Mouse (Mus musculus): ENCODE measurements at regions not wholly inside any gene's neighbourhood (a gene's known extent, or its start where the extent isn't known, plus 50 kb on each side); places are given as distances from the start of the nearest gene placed in this dataset.
"Not testable (repeated sequence)": the region's sequence is repeated elsewhere in the genome, so short reads cannot be mapped to it uniquely, and the experiment has no call there.

DNA sequence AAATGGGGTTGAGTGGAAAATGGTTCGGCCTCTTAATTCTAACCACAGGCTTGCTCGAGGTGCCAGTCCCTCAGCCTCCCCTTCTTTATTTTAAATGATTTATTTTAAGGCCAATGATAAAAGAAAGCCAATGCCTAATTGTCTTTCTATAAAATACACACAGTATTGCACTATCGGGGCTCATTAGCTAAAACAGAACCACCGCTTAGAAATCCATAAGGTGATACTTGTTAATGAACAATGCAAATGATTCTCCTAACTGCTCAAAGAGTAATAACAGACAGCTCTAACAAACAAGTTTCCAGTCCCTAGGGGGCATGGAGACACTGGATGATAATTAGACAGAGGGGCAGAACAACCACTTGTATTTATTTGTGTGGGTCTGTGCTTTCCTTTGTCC, 58.8 kb downstream of the Emx2 start:
- no peak overlapping the region for H3K27ac ChIP-seq (ENCODE audit: low read length)
- no peaks in the 10 kb centered on the region for H3K4me1 ChIP-seq (ENCODE audit: control insufficient read depth, insufficient read depth, low read length)
- no peak for ATAC-seq
- H3K4me3 ChIP-seq (ENCODE audit: low read length), result no peak overlapping the region
- H3K36me3 ChIP-seq (ENCODE audit: control insufficient read depth, insufficient read depth, low read length), result no peaks in the 10 kb centered on the region
- no peaks in the 10 kb centered on the region for H3K27me3 ChIP-seq (replicated peaks; ENCODE audit: control insufficient read depth, insufficient read depth, low read length)
- H3K4me2 ChIP-seq (ENCODE audit: low read depth, low read length), result no peak overlapping the region
- WGBS, result 81% methylated on average over 4 of the region's 4 CpGs
- H3K9ac ChIP-seq (ENCODE audit: low read depth, low read length), result no peak overlapping the region
- no peaks in the 10 kb centered on the region for H3K9me3 ChIP-seq (ENCODE audit: control insufficient read depth, low read length)

DNA sequence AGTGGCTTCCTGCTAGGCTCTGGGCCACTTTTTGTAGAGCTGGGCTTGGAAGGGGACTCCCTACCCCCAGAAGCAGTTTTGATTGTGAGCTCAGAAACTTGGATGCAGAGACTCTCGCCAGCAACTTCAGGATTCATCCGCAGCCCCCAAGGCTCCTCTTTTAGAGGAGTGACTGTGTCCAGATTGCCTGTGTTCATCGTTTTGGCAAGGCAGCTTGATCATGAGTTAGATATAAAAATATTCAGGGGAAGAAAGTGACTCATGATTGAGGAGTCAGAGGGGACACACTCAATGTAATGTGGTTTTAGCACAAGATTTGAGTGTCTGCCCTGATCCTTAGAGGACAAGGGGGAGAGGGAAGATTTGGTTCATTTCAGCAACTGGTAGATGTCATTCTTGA, 61.0 kb downstream of the Emx2 start:
- H3K4me2 ChIP-seq (ENCODE audit: low read depth, low read length), result no peak overlapping the region
- H3K9ac ChIP-seq (ENCODE audit: low read depth, low read length), result no peak overlapping the region
- no peaks in the 10 kb centered on the region for H3K36me3 ChIP-seq (ENCODE audit: control insufficient read depth, insufficient read depth, low read length)
- WGBS, result 70% methylated on average over 3 of the region's 3 CpGs
- H3K27me3 ChIP-seq (replicated peaks; ENCODE audit: control insufficient read depth, insufficient read depth, low read length), result no peaks in the 10 kb centered on the region
- no peaks in the 10 kb centered on the region for H3K4me1 ChIP-seq (ENCODE audit: control insufficient read depth, insufficient read depth, low read length)
- H3K27ac ChIP-seq (ENCODE audit: low read length), result no peak overlapping the region
- H3K4me3 ChIP-seq (ENCODE audit: low read length), result no peak overlapping the region
- ATAC-seq, result no peak
- no peaks in the 10 kb centered on the region for H3K9me3 ChIP-seq (ENCODE audit: control insufficient read depth, low read length)

DNA sequence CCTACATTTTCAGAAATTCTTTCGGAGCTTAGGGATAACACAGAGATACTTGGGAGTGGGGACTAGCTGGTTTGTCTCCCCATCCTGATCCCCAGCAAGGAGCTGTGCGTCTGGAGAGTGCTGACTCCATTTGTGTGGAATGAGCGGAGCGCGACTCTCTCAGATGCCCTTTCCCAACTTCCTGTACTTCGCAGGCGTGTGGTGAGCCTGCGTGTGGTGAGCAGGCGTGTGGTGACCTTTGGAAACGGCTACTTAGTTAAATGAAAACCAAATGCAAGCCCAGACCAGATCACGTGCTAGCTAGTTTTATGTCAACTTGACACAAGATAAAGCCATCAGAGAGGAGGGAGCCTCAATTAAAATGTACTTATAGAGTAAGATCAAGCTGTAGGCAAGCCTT, 64.0 kb downstream of the Emx2 start:
- no peak overlapping the region for H3K4me2 ChIP-seq (ENCODE audit: low read depth, low read length)
- H3K4me1 ChIP-seq (ENCODE audit: control insufficient read depth, insufficient read depth, low read length), result no peaks in the 10 kb centered on the region
- ATAC-seq, result no peak
- no peak overlapping the region for H3K9ac ChIP-seq (ENCODE audit: low read depth, low read length)
- H3K9me3 ChIP-seq (ENCODE audit: control insufficient read depth, low read length), result no peaks in the 10 kb centered on the region
- WGBS, result 73% methylated on average over 11 of the region's 11 CpGs
- H3K27ac ChIP-seq (ENCODE audit: low read length), result no peak overlapping the region
- H3K36me3 ChIP-seq (ENCODE audit: control insufficient read depth, insufficient read depth, low read length), result no peaks in the 10 kb centered on the region
- no peak overlapping the region for H3K4me3 ChIP-seq (ENCODE audit: low read length)
- no peaks in the 10 kb centered on the region for H3K27me3 ChIP-seq (replicated peaks; ENCODE audit: control insufficient read depth, insufficient read depth, low read length)

DNA sequence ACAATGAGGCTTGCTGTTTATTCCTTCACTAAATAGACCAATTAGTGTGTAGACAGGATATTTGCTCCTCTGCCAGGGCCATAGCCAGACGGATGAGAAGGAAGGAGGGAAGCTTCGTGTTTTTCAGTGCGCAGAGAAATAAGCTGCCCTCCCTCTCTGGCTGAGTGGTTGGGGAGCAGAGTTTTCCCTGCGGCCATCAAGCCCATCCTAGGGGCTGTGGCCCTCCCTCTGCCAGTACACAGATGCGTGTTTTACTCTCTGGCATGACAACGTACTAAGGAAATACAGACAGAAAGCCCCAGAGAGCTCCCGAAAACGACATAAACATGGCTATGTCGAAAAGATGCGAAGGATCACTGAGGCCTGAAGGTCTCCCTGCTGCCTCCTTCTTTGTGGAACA, 65.2 kb downstream of the Emx2 start:
- Histone ChIP-seq H3K36me3 (ENCODE audit: control insufficient read depth, insufficient read depth, low read length) (no peaks in the 10 kb centered on the region), H3K4me1 (ENCODE audit: control insufficient read depth, insufficient read depth, low read length) (no peaks in the 10 kb centered on the region), H3K9ac (ENCODE audit: low read depth, low read length) (no peak overlapping the region), H3K27ac (ENCODE audit: low read length) (no peak overlapping the region), H3K27me3 (replicated peaks; ENCODE audit: control insufficient read depth, insufficient read depth, low read length) (no peaks in the 10 kb centered on the region), H3K4me2 (ENCODE audit: low read depth, low read length) (no peak overlapping the region), H3K4me3 (ENCODE audit: low read length) (no peak overlapping the region), H3K9me3 (ENCODE audit: control insufficient read depth, low read length) (no peaks in the 10 kb centered on the region)
- no peak for ATAC-seq
- 70% methylated on average over 10 of the region's 10 CpGs for WGBS

DNA sequence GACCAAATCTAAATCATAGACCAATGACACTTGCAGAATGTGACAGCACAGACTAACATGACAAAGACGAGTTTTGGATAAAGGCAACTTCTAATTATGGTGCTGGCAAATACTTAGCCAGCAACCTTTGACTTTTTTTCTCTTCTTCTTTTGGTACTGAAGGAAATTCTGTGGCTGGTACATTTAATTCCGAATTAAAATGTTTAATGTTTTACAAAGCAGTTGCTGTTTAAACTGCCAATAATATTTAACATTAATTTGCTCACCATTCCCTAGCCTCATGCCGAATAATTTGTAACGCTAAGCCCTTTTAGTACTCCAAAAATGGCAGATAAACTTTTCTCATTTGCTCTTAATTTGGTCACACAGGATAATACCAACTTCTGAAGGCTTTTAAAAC, 105.9 kb downstream of the Emx2 start:
- H3K27ac ChIP-seq (ENCODE audit: low read length), result no peak overlapping the region
- H3K4me3 ChIP-seq (ENCODE audit: low read length), result no peak overlapping the region
- WGBS, result 77% methylated on average over 4 of the region's 4 CpGs
- no peaks in the 10 kb centered on the region for H3K27me3 ChIP-seq (replicated peaks; ENCODE audit: control insufficient read depth, insufficient read depth, low read length)
- ATAC-seq, result no peak
- H3K4me1 ChIP-seq (ENCODE audit: control insufficient read depth, insufficient read depth, low read length), result no peaks in the 10 kb centered on the region
- H3K4me2 ChIP-seq (ENCODE audit: low read depth, low read length), result no peak overlapping the region
- no peak overlapping the region for H3K9ac ChIP-seq (ENCODE audit: low read depth, low read length)
- H3K36me3 ChIP-seq (ENCODE audit: control insufficient read depth, insufficient read depth, low read length), result no peaks in the 10 kb centered on the region
- no peaks in the 10 kb centered on the region for H3K9me3 ChIP-seq (ENCODE audit: control insufficient read depth, low read length)

DNA sequence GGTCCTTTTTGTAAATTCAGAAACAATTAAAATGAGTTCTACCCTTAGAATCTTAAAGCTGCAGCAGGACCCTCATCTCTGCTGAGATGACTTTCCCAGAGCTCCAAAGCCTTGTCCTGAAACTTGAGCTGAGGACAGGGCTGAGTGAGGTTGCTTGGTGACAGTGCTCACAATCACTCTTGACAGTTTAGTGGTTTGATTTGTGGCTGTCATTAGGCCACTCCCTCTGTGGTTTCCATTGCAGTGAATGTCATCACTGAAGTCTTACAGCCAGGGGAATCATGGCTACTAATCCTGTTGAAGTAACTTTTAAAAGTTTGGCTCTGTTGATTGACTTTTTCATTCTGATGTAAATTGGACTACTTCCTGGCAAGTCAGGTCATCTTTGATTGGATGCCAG, 110.7 kb downstream of the Emx2 start:
- H3K27me3 ChIP-seq (replicated peaks; ENCODE audit: control insufficient read depth, insufficient read depth, low read length), result no peaks in the 10 kb centered on the region
- ATAC-seq, result no peak
- H3K4me2 ChIP-seq (ENCODE audit: low read depth, low read length), result no peak overlapping the region
- H3K9ac ChIP-seq (ENCODE audit: low read depth, low read length), result no peak overlapping the region
- no peak overlapping the region for H3K27ac ChIP-seq (ENCODE audit: low read length)
- no peaks in the 10 kb centered on the region for H3K9me3 ChIP-seq (ENCODE audit: control insufficient read depth, low read length)
- no peaks in the 10 kb centered on the region for H3K36me3 ChIP-seq (ENCODE audit: control insufficient read depth, insufficient read depth, low read length)
- no peak overlapping the region for H3K4me3 ChIP-seq (ENCODE audit: low read length)
- no peaks in the 10 kb centered on the region for H3K4me1 ChIP-seq (ENCODE audit: control insufficient read depth, insufficient read depth, low read length)

DNA sequence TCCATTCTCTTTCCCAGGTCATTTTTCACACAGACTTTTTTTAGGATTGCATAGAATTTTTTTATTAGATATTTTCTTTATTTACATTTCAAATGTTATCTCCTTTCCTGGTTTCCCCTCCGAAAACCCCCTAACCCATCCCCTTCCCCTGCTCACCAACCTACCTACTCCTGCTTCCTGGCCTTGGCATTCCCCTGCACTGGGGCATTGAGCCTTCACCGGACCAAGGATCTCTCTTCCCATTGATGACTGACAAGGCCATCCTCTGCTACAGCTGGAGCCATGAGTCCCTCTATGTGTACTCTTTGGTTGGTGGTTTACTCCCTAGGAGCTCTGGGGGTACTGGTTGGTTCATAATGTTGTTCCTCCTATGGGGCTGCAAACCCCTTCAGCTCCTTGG, 111.4 kb downstream of the Emx2 start:
- H3K27me3 ChIP-seq (replicated peaks; ENCODE audit: control insufficient read depth, insufficient read depth, low read length); H3K36me3 ChIP-seq (ENCODE audit: control insufficient read depth, insufficient read depth, low read length); H3K27ac ChIP-seq (ENCODE audit: low read length); ATAC-seq; H3K4me2 ChIP-seq (ENCODE audit: low read depth, low read length); H3K9me3 ChIP-seq (ENCODE audit: control insufficient read depth, low read length); H3K4me3 ChIP-seq (ENCODE audit: low read length); H3K4me1 ChIP-seq (ENCODE audit: control insufficient read depth, insufficient read depth, low read length); H3K9ac ChIP-seq (ENCODE audit: low read depth, low read length): not testable (repeated sequence)
- WGBS, result 91% methylated on average over 2 of the region's 2 CpGs

DNA sequence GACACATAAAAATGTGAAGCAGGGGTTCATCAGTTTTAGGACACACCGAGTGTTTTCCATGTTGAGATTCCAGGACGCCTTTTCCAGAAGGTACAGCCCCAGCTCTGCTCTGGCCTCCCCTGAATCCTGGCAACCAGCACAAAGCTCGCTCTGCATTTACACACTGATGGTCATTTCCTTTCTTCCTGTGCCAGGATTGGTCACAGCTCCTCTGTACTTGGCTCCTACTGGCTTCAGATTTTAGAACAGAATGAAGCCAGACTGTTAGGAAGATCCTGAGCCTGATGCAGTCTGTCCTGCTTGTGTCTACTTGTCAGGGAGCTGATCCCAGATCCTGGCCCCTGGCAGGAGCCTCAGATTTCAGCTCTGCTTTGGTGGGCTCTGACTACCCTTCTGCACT, 116.2 kb downstream of the Emx2 start:
- Histone ChIP-seq H3K9me3 (ENCODE audit: control insufficient read depth, low read length) (no peaks in the 10 kb centered on the region), H3K36me3 (ENCODE audit: control insufficient read depth, insufficient read depth, low read length) (no peaks in the 10 kb centered on the region), H3K4me2 (ENCODE audit: low read depth, low read length) (no peak overlapping the region), H3K27ac (ENCODE audit: low read length) (no peak overlapping the region), H3K9ac (ENCODE audit: low read depth, low read length) (no peak overlapping the region), H3K27me3 (replicated peaks; ENCODE audit: control insufficient read depth, insufficient read depth, low read length) (no peaks in the 10 kb centered on the region), H3K4me3 (ENCODE audit: low read length) (no peak overlapping the region), H3K4me1 (ENCODE audit: control insufficient read depth, insufficient read depth, low read length) (no peaks in the 10 kb centered on the region)
- 61% methylated on average over 3 of the region's 3 CpGs for WGBS
- ATAC-seq, result no peak

DNA sequence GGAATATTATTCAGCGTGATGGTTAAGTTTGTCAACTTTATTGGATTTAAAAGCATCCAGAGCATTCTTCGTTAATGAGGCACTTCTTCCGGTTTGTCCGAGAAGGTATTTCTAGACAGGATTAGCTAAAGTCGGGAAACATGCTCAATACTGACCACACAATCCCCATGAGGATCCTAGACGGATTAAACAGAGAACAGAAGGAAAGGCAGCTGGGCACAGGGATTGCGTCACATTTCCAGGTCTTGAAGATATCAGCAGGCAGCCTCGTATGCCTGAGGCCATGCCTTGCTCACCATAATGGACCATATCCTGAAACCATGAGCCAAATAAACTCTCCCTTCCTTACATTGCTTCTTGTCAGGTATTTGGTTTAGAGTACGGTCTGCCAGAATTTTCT, 119.7 kb downstream of the Emx2 start:
- H3K9ac ChIP-seq (ENCODE audit: low read depth, low read length), result no peak overlapping the region
- 73% methylated on average over 9 of the region's 9 CpGs for WGBS
- no peaks in the 10 kb centered on the region for H3K9me3 ChIP-seq (ENCODE audit: control insufficient read depth, low read length)
- no peaks in the 10 kb centered on the region for H3K27me3 ChIP-seq (replicated peaks; ENCODE audit: control insufficient read depth, insufficient read depth, low read length)
- ATAC-seq, result no peak
- H3K4me1 ChIP-seq (ENCODE audit: control insufficient read depth, insufficient read depth, low read length), result no peaks in the 10 kb centered on the region
- H3K36me3 ChIP-seq (ENCODE audit: control insufficient read depth, insufficient read depth, low read length), result no peaks in the 10 kb centered on the region
- H3K27ac ChIP-seq (ENCODE audit: low read length), result no peak overlapping the region
- no peak overlapping the region for H3K4me2 ChIP-seq (ENCODE audit: low read depth, low read length)
- H3K4me3 ChIP-seq (ENCODE audit: low read length), result no peak overlapping the region

DNA sequence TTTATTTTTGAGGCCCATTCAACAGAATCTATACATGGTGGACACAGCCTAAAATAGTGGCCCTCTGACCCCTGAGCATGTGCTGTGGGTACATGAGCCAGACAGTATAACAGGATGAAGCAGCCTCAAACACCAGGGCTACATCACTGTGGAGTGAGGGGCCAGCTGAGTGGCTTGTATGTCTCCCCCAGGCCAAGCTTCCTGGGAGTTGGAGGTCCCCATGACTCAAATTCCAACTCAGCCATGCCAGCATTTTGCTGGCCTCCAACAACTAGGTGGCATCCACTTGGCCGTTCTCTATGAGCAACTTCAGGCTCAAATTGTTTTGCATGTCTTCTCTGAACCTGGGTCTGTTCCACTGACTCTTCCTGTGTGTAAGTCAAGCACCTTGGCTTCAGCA, 121.5 kb downstream of the Emx2 start:
- H3K4me1 ChIP-seq (ENCODE audit: control insufficient read depth, insufficient read depth, low read length), result no peaks in the 10 kb centered on the region
- no peaks in the 10 kb centered on the region for H3K9me3 ChIP-seq (ENCODE audit: control insufficient read depth, low read length)
- no peak overlapping the region for H3K27ac ChIP-seq (ENCODE audit: low read length)
- H3K36me3 ChIP-seq (ENCODE audit: control insufficient read depth, insufficient read depth, low read length), result no peaks in the 10 kb centered on the region
- no peak for ATAC-seq
- no peak overlapping the region for H3K4me2 ChIP-seq (ENCODE audit: low read depth, low read length)
- H3K27me3 ChIP-seq (replicated peaks; ENCODE audit: control insufficient read depth, insufficient read depth, low read length), result no peaks in the 10 kb centered on the region
- H3K4me3 ChIP-seq (ENCODE audit: low read length), result no peak overlapping the region
- 76% methylated on average over 1 of the region's 1 CpGs for WGBS
- H3K9ac ChIP-seq (ENCODE audit: low read depth, low read length), result no peak overlapping the region

Data from intestine, embryonic 16.5 days (tissue).